Mouse (Mus musculus) stomach, embryonic 16.5 days (tissue): Measurements from ENCODE around the gene Rcn1. TPM values are rescaled to one million over a fixed set of nuclear protein-coding genes. Genes with fewer than 3 reads are reported as not detected.

Experiments used
- ATAC-seq: fragments of 200-750 bp; cut with Nextera tagmentation; 2 replicates; pipeline ENCODE4 v1.8.0; 2017; ENCODE audit warnings: moderate number of reproducible peaks, moderate TSS enrichment; ENCODE audit not compliant: insufficient read depth, low FRiP score
- H3K27ac ChIP-seq: fragments of 300-500 bp; sonication (generic); 2 replicates; pipeline ENCODE4 v1.5.1; 2014; ENCODE audit warnings: low read length
- H3K27me3 ChIP-seq: fragments of 300-500 bp; sonication (generic); 2 replicates; pipeline ENCODE4 v1.6.1; 2014; ENCODE audit warnings: low read length, control low read depth, mixed read lengths; ENCODE audit not compliant: control insufficient read depth, insufficient read depth
- H3K36me3 ChIP-seq: fragments of 300-500 bp; sonication (generic); 2 replicates; pipeline ENCODE4 v1.6.1; 2014; ENCODE audit warnings: low read length; ENCODE audit not compliant: control insufficient read depth, insufficient read depth
- H3K4me1 ChIP-seq: fragments of 300-500 bp; sonication (generic); 2 replicates; pipeline ENCODE4 v1.6.1; 2014; ENCODE audit warnings: low read length, control low read depth, mixed read lengths; ENCODE audit not compliant: control insufficient read depth, insufficient read depth
- H3K4me2 ChIP-seq: fragments of 300-500 bp; sonication (generic); 2 replicates; pipeline ENCODE4 v1.6.1; 2014; ENCODE audit warnings: low read depth, low read length, mixed read lengths
- H3K4me3 ChIP-seq: fragments of 300-500 bp; sonication (generic); replicated peaks from 2 replicates; pipeline ENCODE4 v1.5.1; 2014; ENCODE audit warnings: mild to moderate bottlenecking, low read length
- H3K9ac ChIP-seq: fragments of 300-500 bp; sonication (generic); 2 replicates; pipeline ENCODE4 v1.6.1; 2014; ENCODE audit warnings: low read length
- H3K9me3 ChIP-seq: fragments of 300-500 bp; sonication (generic); replicated peaks from 2 replicates; pipeline ENCODE4 v1.6.1; 2016; ENCODE audit warnings: low read length, control low read depth; ENCODE audit not compliant: control insufficient read depth
- WGBS: fragments of 180-500 bp; shearing (Covaris S2); extraction: QIAGEN DNeasy Blood & Tissue Kit; methylation state at CpG from one replicate; pipeline ENCODE4 v1.1.7; 2014; 5-methylcytosine and 5-hydroxymethylcytosine counted together
- polyA plus RNA-seq: library from polyadenylated mRNA; unstranded; fragments of >200 nt; fragmentation: Nextera tagmentation; extraction: Ambion mirVana; gene quantifications from 2 replicates; pipeline ENCODE4 v1.2.1, GENCODE M21; 2015

Rcn1 gene
- polyA plus RNA-seq, 1 experiment from 2014 or later = 141 TPM

DNA sequence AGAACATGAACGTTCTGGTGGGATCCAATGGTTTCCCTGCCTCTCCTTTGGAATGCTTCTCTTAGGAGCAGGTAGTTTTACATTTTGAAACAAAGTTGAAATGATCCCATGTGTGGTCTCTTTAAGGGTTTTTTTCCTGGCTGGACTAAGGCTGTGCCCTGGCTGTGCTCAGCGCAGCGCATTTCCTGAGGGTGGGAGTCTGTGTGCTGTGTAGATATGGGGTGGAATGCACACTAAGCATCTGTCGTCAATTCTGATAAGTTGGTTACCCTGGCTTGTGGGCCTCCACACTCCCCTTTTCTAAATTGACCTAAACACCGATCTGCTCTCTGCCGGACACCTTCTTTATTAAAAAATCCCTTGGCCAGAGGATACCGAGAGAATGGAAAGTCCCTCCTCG, 28.3 kb upstream of the Rcn1 start:
- Histone ChIP-seq H3K4me3 (no peak overlapping the region), H3K4me1 (no peaks in the 10 kb centered on the region), H3K27ac (no peak overlapping the region), H3K27me3 (no peaks in the 10 kb centered on the region), H3K4me2 (no peak overlapping the region), H3K36me3 (no peaks in the 10 kb centered on the region), H3K9me3 (no peaks in the 10 kb centered on the region), H3K9ac (no peak overlapping the region)
- 61% methylated on average over 8 of the region's 8 CpGs for WGBS
- ATAC-seq = no peak

DNA sequence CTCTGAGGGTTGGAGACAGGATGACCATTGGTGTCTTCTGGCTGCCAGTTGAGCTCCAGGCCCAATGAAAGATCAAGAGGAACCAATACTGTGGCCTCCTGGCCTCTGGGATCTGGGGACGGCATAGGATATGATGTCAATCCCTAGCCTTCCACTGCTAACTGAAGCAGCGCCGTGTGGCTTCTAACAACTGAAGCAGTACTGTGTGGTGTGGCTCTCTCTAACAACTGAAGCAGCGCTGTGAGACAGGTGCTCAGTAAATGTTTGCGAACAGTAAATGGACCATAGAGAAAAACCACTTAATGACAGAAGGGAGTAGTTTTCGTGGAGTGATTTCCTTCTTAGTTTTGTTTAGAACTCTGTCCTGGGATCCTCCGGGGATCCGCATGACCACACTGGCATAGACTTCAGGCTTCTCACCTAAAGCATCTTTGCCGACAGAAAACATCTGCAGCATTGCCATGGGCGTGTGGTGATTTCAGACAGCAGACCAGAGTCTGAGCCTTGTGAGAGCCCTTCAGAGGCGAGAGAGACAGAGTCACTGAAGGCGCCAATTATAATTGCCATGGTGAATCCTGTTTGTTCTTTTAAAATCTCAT, 19.6 kb upstream of the Rcn1 start:
- 79% methylated on average over 12 of the region's 12 CpGs for WGBS
- Histone ChIP-seq H3K4me2 (no peak overlapping the region), H3K27ac (no peak overlapping the region), H3K9me3 (no peaks in the 10 kb centered on the region), H3K4me3 (no peak overlapping the region), H3K36me3 (no peaks in the 10 kb centered on the region), H3K9ac (no peak overlapping the region), H3K27me3 (no peaks in the 10 kb centered on the region), H3K4me1 (no peaks in the 10 kb centered on the region)
- ATAC-seq = no peak

DNA sequence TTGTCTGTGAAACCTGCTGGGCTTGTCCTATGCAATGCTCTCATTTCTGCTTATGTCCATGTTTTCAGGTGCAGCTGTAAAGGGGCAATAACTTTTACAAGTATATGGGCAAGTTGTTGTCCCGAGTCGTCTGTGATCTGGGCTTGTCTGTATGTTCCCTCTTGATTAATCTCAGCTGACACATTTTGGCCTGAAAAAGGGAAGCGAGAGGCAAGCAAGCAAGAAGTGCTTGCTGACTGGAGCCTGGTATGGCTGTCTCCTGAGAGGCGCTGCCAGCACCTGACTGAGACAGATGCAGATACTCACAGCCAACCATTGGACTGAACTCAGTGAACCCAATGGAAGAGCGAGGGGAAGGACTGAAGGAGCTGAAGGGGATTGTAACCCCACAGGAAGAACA, 18.5 kb upstream of the Rcn1 start:
- ATAC-seq = no peak
- Histone ChIP-seq H3K36me3 (no peaks in the 10 kb centered on the region), H3K4me1 (no peaks in the 10 kb centered on the region), H3K27me3 (no peaks in the 10 kb centered on the region), H3K4me2 (no peak overlapping the region), H3K9me3 (no peaks in the 10 kb centered on the region), H3K27ac (no peak overlapping the region), H3K9ac (no peak overlapping the region), H3K4me3 (no peak overlapping the region)
- WGBS = 72% methylated on average over 5 of the region's 5 CpGs

DNA sequence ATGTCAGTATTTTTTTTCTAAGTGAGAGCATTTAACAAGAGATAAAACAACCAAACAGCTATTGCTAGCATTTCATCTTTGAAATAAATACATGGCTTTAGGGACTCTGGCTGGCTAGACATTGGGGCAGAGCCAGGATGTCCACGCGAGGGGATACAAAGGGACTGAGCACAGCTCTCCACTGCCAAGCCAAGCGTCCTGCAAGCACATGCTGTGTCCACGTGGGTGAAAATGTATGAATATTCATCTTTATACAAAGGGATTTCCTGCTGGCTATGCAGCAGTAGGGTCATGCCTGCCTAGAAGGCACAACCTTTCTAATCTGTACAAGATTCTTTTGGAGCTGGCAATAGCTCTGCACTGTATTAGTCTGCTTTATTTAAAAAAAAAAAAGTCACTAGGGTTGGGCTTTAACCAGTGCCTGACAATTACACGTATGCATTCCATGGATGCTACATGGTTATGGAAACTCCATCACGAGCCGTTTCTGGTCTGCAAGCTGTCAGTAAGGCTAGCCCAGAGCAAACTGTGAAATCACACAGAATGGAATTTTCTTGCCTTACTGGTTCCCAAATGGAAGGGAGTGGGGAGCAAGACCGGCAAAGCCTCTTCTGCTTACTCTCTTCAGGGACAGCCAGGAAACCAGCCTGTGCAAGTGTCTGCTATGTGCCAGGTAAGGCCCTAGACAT, 17.7 kb upstream of the Rcn1 start:
- Histone ChIP-seq H3K9ac (no peak overlapping the region), H3K4me1 (no peaks in the 10 kb centered on the region), H3K4me2 (no peak overlapping the region), H3K9me3 (no peaks in the 10 kb centered on the region), H3K36me3 (no peaks in the 10 kb centered on the region), H3K27me3 (no peaks in the 10 kb centered on the region), H3K27ac (no peak overlapping the region; the same call in 1 of the 2 replicates), H3K4me3 (no peak overlapping the region)
- ATAC-seq = no peak
- WGBS = 43% methylated on average over 8 of the region's 8 CpGs

DNA sequence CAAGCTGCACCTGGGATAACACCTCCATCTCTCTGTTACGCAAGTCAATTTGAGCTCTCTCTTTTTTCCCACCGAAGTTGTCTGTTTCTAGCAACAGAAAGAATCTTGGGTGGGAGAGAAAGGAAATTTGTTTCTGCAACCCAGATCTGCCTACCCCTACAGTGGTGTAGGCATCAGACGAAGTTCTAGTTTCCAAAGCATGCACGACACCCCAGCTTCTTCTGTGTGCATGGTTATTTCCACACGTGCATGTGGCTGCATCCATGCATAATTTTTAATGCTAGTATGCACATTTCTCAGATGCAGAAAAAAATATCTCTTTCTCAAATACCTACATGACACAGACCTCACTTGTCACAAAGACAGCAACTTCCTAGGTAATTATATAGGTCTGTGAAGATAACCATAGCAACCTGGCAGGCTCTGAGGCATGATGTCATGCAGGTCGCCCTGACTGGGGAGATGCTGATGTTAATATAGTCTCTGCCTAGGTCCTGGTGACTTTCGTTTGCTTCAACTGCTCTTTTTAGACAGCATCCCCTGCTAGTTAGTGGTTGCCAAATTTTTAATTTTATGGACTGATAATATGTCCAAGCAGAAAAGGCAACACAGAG, 17.0 kb upstream of the Rcn1 start:
- H3K36me3 ChIP-seq = no peaks in the 10 kb centered on the region
- no peaks in the 10 kb centered on the region for H3K9me3 ChIP-seq
- H3K27ac ChIP-seq = no peak overlapping the region
- no peaks in the 10 kb centered on the region for H3K4me1 ChIP-seq
- H3K27me3 ChIP-seq = no peaks in the 10 kb centered on the region
- WGBS = 62% methylated on average over 7 of the region's 7 CpGs
- H3K9ac ChIP-seq = no peak overlapping the region
- no peak for ATAC-seq
- H3K4me3 ChIP-seq = no peak overlapping the region
- H3K4me2 ChIP-seq = no peak overlapping the region

DNA sequence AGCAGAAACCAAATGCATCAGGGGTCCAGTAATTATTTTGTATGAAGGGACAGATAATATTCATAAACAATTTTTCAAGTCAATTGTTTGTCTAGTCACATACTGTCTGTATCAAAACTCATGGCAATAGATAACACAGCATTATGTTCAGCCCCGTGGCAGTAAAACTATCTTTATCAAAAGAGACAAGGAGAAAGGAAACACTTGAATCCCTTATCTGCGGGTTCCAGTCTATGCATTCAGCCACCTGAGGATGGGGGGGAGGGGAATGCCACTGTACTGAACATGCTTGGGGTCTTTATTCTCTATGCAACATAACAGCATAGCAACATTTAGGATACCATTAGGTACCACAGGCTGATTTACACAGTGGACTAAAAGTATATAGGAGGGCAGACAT, 15.2 kb upstream of the Rcn1 start:
- Histone ChIP-seq H3K4me3 (no peak overlapping the region), H3K27ac (no peak overlapping the region), H3K36me3 (no peaks in the 10 kb centered on the region), H3K9ac (no peak overlapping the region), H3K4me2 (no peak overlapping the region), H3K27me3 (no peaks in the 10 kb centered on the region), H3K9me3 (no peaks in the 10 kb centered on the region), H3K4me1 (no peaks in the 10 kb centered on the region)
- ATAC-seq = no peak
- WGBS = 62% methylated on average over 2 of the region's 2 CpGs

DNA sequence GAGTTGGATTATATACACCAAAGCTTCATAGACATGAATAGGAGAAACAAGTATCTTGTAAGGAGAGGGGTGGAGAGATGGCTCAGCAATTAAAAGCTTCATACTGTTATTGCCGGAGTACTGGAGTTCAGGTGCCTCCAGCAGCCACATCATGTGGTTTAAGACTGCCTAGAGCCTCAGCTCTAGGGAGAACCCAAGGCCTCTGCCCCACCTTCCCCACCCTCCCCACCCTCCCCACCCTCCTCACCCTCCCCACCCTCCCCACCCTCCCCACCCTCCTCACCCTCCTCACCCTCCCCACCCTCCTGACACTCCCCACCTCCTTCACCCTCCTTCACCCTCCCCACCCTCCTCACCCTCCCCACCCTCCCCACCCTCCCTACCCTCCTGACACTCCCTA, 10.1 kb upstream of the Rcn1 start:
- Histone ChIP-seq H3K9ac (no peak overlapping the region), H3K36me3 (no peaks in the 10 kb centered on the region), H3K9me3 (no peaks in the 10 kb centered on the region), H3K27ac (no peak overlapping the region), H3K4me3 (no peak overlapping the region), H3K4me2 (no peak overlapping the region), H3K27me3 (no peaks in the 10 kb centered on the region), H3K4me1 (no peaks in the 10 kb centered on the region)
- 78% methylated on average over 1 of the region's 1 CpGs for WGBS
- no peak for ATAC-seq

DNA sequence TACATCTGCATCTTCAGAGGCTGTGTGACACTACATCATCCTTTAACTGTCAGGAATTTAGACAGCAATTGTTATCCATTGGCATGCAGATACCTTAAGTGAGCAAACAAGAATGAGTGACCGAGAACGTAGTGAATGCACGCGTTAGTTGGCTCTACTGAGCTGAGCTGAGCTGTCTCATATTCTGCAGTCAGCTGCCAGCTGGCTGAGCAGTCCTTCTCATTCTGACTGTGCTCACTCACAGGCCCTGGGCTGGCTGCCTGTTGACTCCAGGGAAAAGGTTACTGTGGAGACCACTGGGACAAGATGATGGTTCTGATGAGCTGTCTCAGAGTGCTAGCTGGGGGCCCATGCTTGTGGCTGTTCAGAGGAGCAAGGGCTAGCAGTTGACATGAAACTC, 9.4 kb upstream of the Rcn1 start:
- Histone ChIP-seq H3K9ac (no peak overlapping the region), H3K4me1 (no peaks in the 10 kb centered on the region), H3K27ac (no peak overlapping the region), H3K27me3 (no peaks in the 10 kb centered on the region), H3K36me3 (no peaks in the 10 kb centered on the region), H3K4me2 (no peak overlapping the region), H3K4me3 (no peak overlapping the region), H3K9me3 (no peaks in the 10 kb centered on the region)
- 0 out of 2 replicates have a peak, but pooled peaks have one; percentile 29 for ATAC-seq
- 43% methylated on average over 4 of the region's 4 CpGs for WGBS

DNA sequence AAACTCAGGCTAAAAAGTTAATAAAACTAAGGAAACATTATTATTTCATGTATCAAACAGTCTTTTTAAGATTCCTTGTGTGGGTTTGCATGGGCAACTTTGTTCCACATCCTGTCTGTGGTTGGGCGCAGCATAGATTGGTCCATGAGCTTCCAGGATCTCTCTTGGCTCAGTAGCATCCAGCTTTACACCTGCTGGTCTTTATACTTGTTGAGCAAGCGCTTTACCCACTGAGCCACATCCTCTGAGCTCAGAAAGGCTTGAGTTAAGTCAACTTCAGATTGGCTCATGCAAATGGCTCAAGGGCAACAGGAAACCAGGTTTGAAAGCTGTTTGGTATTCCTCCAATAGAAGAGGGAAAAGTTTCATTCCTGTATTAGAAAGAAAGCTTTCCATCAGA, 3.1 kb upstream of the Rcn1 start:
- no peaks in the 10 kb centered on the region for H3K9me3 ChIP-seq
- no peaks in the 10 kb centered on the region for H3K36me3 ChIP-seq
- no peak overlapping the region for H3K9ac ChIP-seq
- H3K4me3 ChIP-seq = no peak overlapping the region
- peaks cover 15% of the 10 kb centered on the region for H3K4me1 ChIP-seq
- no peak for ATAC-seq
- H3K27me3 ChIP-seq = no peaks in the 10 kb centered on the region
- H3K4me2 ChIP-seq = no peak overlapping the region
- H3K27ac ChIP-seq = no peak overlapping the region
- WGBS = 90% methylated on average over 2 of the region's 2 CpGs
